Mouse (Mus musculus): Measurements from ENCODE around the gene G430095P16Rik.

G430095P16Rik gene

GRCm38 (mm10) chr8:84743517-84744420 is 21.0 kb downstream of the G430095P16Rik start:
- DNase-seq (ENCODE audit: low spot score) = peak; percentile 82

DNA sequence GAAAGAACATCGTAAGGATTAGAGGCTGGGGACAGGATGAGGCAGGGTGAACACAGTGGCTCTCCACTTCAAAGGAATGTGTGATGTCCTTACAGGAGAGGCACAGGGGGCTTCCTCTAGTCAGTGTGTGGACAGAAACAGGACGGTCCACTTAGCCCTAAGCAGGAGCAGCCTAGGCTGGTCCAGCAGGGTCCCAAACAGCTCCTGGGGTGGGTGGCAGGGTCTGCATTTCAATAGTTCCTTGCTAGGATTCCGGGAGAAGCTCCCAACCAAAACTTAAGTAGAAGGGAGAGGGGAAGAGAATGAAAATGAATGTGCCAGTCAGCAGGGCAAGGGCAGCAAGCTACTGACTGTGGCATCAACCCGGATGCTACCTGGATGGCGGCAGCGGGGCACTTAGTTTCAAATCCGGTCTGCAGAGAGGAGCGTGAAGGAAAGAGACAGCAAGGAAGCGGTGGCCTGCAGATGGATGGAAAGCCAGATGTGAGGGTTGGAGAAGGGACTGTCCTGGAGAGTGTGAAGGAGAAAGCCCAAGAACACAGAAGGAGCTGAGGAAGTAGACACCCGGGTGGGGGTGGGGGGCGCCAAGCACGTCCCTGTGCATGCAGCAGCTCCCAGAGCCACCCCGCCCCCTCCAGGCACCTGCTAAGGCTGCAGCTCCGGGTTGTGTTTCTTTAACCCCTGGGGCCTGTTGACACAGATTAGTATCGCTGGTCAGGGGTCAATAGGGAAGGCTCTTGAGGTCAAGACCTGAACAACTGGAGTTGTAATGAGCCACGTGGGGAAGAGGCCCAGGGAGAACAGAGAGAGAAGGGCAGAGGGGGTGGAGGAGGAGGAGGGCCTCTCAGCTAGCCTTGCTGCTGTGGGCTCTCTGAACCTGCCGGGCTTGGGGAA is 22.5 kb downstream of the G430095P16Rik start:
- DNase-seq (ENCODE audit: low spot score) = no peak

- no peak for DNase-seq (ENCODE audit: low spot score)
These were observed 26.7 kb downstream of the G430095P16Rik start for GRCm38 (mm10) chr8:84749519-84749918.

GRCm38 (mm10) chr8:84752734-84753582 is 30.2 kb downstream of the G430095P16Rik start:
- DNase-seq (ENCODE audit: low spot score) = no peak

GRCm38 (mm10) chr8:84757501-84757900 is 34.7 kb downstream of the G430095P16Rik start:
- DNase-seq (ENCODE audit: low spot score) = no peak

DNA sequence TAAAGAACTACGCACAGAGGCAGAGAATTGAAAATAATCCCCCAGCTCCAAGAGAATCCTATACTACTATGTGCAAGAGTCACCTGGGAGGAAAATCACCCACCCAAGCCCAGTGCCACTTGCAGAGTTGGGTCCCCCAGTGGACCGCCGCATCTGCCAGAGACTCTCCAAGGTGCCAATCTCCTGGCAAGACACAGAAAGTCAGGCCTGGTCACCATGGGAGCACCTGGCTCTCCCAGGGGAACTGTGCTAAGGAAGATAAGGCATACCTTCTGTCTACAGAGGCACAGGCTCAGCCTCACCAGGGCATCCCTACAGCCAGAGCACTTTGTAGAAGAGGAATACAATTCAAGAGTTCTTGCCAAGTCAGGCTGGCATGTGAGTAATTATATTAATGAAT is 35.5 kb downstream of the G430095P16Rik start:
- no peak for DNase-seq (ENCODE audit: low spot score)

DNA sequence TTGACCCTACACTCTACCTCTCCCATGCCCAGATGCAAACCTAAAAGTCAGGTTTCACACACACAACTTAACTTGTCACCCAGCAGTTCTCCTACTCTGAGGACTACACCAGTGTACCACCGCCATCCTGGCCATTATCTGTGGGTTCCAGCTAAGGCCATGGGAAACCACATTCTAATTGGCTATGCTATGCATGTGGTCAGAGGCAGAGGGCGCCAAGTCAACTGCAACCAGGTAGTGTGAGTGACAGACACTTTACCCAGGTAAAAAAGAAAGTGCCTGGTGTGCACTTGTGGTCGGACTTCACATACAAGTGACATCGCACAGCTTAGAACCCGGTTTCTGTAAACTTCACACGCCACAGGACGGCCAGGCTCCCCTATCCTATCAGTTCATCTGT is 36.3 kb downstream of the G430095P16Rik start:
- DNase-seq (ENCODE audit: low spot score) = peak; percentile 68

DNA sequence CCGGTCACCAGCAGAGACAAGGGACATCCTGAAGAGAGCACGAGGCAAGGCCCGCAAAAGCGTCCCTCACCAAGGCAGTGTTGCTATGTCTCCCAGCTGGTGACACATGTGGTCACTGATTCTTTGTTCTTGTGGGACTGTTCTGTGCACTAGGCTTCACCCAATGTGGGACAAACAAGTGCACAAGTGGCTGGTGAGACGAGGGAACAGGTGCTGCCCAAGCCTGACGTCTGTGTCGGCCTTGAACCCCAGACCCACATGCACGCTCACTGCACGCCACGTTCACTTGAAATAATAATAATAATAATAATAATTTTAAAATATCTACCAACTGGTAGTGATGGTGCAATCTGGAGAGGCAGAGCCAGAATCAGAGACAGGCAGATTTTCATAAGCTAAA is 36.9 kb downstream of the G430095P16Rik start:
- no peak for DNase-seq (ENCODE audit: low spot score)

DNA sequence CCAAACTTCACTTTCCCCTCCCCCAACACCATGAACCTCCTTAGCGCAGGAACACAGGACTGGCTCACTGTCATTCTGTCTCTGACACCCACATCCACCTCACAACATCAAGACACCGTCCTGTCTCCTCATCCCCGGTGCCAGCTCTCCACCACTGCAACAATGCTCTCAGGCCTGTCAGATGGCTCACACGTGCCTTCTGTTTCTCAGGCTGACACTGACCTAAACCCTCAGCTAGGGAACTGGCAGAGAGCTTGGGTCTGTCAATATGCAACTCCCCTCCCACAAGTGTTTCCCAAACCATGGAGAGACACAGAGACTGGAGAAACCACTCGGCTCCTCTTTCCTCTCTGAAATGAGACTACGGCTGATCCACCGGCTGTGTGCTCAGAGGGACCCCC is 37.6 kb downstream of the G430095P16Rik start:
- no peak for DNase-seq (ENCODE audit: low spot score)

- DNase-seq (ENCODE audit: low spot score) = no peak
These were observed 38.1 kb downstream of the G430095P16Rik start for GRCm38 (mm10) chr8:84760901-84761300.

DNA sequence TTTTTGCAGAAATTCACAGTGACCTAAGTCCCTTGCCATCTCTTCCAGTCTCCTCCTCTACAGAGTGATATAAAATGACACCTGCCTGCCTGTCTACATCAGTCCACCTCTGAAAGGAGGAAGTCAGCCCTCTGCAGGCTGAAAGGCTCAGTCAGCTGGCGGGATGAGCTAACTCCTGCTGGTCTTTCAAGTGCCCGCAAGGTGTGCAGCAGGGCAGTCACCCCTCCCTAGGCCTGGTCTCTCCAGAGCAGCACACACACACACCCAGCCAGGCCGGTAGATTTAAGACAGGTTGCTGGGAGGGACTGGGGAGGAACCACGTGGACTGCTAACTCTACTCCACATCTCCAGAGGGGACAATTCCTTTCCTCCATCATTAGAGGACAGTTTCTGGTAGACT is 41.3 kb downstream of the G430095P16Rik start:
- no peak for DNase-seq (ENCODE audit: low spot score)

- DNase-seq (ENCODE audit: low spot score) = no peak
These were observed 42.2 kb downstream of the G430095P16Rik start for GRCm38 (mm10) chr8:84764870-84765495.

- no peak for DNase-seq (ENCODE audit: low spot score)
These were observed 42.8 kb downstream of the G430095P16Rik start for GRCm38 (mm10) chr8:84765629-84766028.

GRCm38 (mm10) chr8:84766422-84766821 is 43.6 kb downstream of the G430095P16Rik start:
- DNase-seq (ENCODE audit: low spot score) = no peak

DNA sequence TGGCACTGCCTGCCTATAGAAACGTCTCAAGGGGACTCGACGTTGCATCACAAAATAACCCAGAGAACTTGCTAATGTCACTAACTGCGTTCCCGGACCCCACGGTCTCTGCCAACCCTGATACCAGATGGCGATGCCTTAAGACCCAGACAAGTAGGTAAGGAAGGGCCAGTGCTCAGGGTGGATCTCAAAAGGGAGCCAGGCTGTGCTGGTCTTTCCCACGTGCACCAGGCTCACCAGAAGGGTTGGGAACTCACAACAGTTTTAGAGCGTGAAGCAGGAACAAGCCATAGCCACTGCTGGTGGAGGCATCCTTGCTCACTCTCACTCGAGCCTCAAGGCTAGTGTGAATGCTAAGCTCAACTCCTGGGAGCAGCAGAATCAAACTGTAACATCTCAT is 44.4 kb downstream of the G430095P16Rik start:
- DNase-seq (ENCODE audit: low spot score) = no peak

- no peak for DNase-seq (ENCODE audit: low spot score)
These were observed 45.7 kb downstream of the G430095P16Rik start for GRCm38 (mm10) chr8:84768343-84769095.

- no peak for DNase-seq (ENCODE audit: low spot score)
These were observed 46.5 kb downstream of the G430095P16Rik start for GRCm38 (mm10) chr8:84769324-84769723.

- DNase-seq (ENCODE audit: low spot score) = peak; percentile 86
These were observed 47.5 kb downstream of the G430095P16Rik start for GRCm38 (mm10) chr8:84770100-84770953.

DNA sequence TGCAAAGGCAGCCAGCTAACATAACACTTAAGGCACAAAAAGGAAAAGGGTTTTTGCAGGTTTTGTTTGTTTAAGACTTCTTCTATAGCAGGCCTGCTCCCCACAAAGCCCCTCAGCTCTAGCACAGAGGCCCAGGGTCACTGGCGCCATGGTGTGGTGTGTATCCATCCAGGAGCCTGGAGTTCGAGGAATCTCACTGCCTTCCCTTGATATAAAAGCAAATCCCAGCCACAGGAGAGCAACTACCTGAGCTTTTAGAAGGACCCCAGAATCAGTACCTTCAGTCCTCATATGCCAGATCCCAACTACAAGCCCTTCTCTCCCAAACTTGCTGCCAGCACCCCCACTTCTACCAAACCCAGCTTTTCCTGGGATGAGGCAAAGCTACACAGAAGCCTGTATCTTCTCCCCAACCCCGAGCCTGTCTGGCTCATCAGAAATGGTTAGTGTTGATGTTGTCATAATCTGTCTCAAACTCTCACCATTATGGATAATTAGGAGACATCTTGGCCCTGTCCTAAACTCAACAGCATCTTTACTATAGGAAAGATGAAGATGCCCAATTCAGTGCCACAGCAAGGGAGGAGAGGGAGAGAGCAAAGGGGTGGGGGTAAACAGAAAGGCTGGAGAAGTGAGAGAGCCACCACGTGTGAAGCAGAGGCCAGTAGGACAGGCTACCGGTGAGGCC is 48.3 kb downstream of the G430095P16Rik start:
- no peak for DNase-seq (ENCODE audit: low spot score)

Data from lung, postnatal 25 days (tissue).